Comparison of ENCODE assay signal across 8 mouse cellular contexts in the genomic region with DNA sequence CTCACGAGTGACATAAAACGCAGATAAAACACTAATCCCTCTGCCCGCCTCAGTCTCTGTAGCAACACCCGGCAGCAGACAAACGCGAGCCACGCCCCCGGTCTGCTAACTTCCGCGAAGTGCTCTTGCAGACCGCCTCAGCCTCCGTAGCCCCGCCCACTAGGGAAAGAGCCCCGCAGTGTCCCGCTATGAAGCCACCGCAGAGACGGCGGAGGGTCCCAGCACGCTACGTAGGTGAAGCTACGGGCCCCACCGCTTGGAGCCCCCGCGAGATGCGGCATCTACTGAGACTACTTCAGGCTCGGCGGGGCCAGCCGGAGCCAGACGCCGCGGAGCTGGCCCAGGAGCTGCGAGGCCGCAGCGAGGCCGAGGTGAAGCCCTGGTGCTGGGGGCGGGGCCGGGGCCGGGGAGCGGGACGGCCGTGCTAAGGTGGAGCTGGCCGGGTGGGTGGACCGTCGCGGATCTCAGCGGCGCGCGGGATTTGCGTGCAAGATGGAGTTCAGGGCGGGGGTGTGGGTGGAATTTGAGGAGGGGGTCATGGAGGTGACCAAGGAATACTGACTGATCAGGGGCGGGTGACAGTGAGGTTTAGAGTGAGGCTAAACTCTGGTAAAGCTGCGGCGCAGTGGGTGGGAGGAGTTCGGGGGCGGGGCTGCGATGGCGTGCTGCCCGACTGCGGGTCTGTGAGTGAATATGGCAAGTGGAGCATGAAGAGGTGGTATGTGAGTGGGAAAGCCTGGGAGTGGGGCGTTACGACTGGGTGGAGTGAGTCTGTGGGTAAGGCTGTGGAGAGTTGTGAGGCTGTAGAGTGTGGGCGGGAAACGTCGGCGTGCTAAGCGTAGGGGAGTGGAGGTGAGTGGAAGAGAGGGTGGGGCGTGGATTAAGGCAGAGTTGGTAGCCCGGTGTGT. TPM values are rescaled to one million over a fixed set of nuclear protein-coding genes. Genes with fewer than 3 reads are reported as not detected.
DNase-seq lines count a peak whose midpoint lies in the region; ATAC-seq and TF ChIP-seq lines count a peak whose summit lies in the region.

Gene Snapc2 (plus strand): TSS at position 147 of the 908 bp plus-strand sequence.

- TF ChIP-seq EP300 in liver, embryonic 14.5 days (IDR thresholded peaks at IDR 0.05; ENCODE audit: low read depth), result no peak
- no peak for TF ChIP-seq EP300 in stomach, postnatal 0 days (optimal IDR thresholded peaks at IDR 0.05)

- H3K9me3 ChIP-seq in heart, embryonic 14.5 days (ENCODE audit: control insufficient read depth, low read length), result no peaks in the 10 kb centered on the region
- no peaks in the 10 kb centered on the region for H3K9me3 ChIP-seq in liver, embryonic 14.5 days (ENCODE audit: control insufficient read depth, low read length)
- H3K9me3 ChIP-seq in neural tube, embryonic 11.5 days (ENCODE audit: control insufficient read depth, low read length), result no peaks in the 10 kb centered on the region
- no peaks in the 10 kb centered on the region for H3K9me3 ChIP-seq in stomach, postnatal 0 days (ENCODE audit: control insufficient read depth, low read length)

- peak within 1 kb of the TSS; percentile 90 for H3K9ac ChIP-seq in heart, embryonic 14.5 days (ENCODE audit: low read length)
- peak within 1 kb of the TSS; percentile 60 for H3K9ac ChIP-seq in liver, embryonic 14.5 days (replicated peaks)
- H3K9ac ChIP-seq in neural tube, embryonic 11.5 days (ENCODE audit: low read length), result peak within 1 kb of the TSS; percentile 84
- peak within 1 kb of the TSS; percentile 89 for H3K9ac ChIP-seq in stomach, postnatal 0 days (ENCODE audit: low read length)

- H3K27ac ChIP-seq in brown adipose tissue, adult 24 weeks (replicated peaks; ENCODE audit: low read depth, low read length), result 0 out of 2 replicates have a peak within 1 kb of the TSS, but pooled peaks have one; percentile 72
- peak within 1 kb of the TSS; percentile 71 to 88 for H3K27ac ChIP-seq in heart, embryonic 14.5 days (replicated peaks in 1 of 2; ENCODE audit: control insufficient read depth in 1 of 2, insufficient read depth in 1 of 2, low read depth in 2 of 2, low read length in 2 of 2)
- peak within 1 kb of the TSS; percentile 2; the same call in 1 of the 2 replicates for H3K27ac ChIP-seq in liver, embryonic 14.5 days
- H3K27ac ChIP-seq in neural tube, embryonic 11.5 days (ENCODE audit: low read depth, low read length), result peak within 1 kb of the TSS; percentile 68
- peak within 1 kb of the TSS; percentile 88 for H3K27ac ChIP-seq in stomach, postnatal 0 days (replicated peaks)

- peak; percentile 84 for ATAC-seq in heart, embryonic 14.5 days (ENCODE audit: insufficient number of reproducible peaks, insufficient read depth, low FRiP score, low read depth)
- peak; percentile 94 for ATAC-seq in liver, embryonic 14.5 days (ENCODE audit: insufficient read depth)
- peak; percentile 86 for ATAC-seq in neural tube, embryonic 11.5 days (ENCODE audit: insufficient read depth, low FRiP score, low TSS enrichment)
- peak; percentile 91 for ATAC-seq in stomach, postnatal 0 days (ENCODE audit: low FRiP score, low TSS enrichment)

- H3K27me3 ChIP-seq in heart, embryonic 14.5 days (ENCODE audit: control insufficient read depth, insufficient read depth, low read length), result no peaks in the 10 kb centered on the region
- no peaks in the 10 kb centered on the region for H3K27me3 ChIP-seq in liver, embryonic 14.5 days (ENCODE audit: control insufficient read depth, insufficient read depth, low read length)
- H3K27me3 ChIP-seq in neural tube, embryonic 11.5 days (ENCODE audit: control insufficient read depth, insufficient read depth, low read length), result 0 out of 2 replicates have a peak, but pooled peaks cover 2% of the 10 kb centered on the region
- no peaks in the 10 kb centered on the region for H3K27me3 ChIP-seq in stomach, postnatal 0 days (ENCODE audit: control insufficient read depth, insufficient read depth, low read length)

- peak within 1 kb of the TSS; percentile 79 for H3K4me2 ChIP-seq in heart, embryonic 14.5 days (ENCODE audit: low read length)
- H3K4me2 ChIP-seq in liver, embryonic 14.5 days (ENCODE audit: low read depth), result peak within 1 kb of the TSS; percentile 65
- peak within 1 kb of the TSS; percentile 72 for H3K4me2 ChIP-seq in neural tube, embryonic 11.5 days (ENCODE audit: low read depth)
- peak within 1 kb of the TSS; percentile 79 for H3K4me2 ChIP-seq in stomach, postnatal 0 days (replicated peaks; ENCODE audit: low read depth)

- peaks cover 33% of the 10 kb centered on the region for H3K36me3 ChIP-seq in heart, embryonic 14.5 days (ENCODE audit: control insufficient read depth, insufficient read depth, low read length)
- H3K36me3 ChIP-seq in liver, embryonic 14.5 days (replicated peaks; ENCODE audit: control insufficient read depth, insufficient read depth, low read depth), result peaks cover 8% of the 10 kb centered on the region
- H3K36me3 ChIP-seq in neural tube, embryonic 11.5 days (ENCODE audit: control insufficient read depth, insufficient read depth, low read length), result peaks cover 2% of the 10 kb centered on the region; the same call in 1 of the 2 replicates
- H3K36me3 ChIP-seq in stomach, postnatal 0 days (ENCODE audit: control insufficient read depth, insufficient read depth, low read length), result peaks cover 6% of the 10 kb centered on the region; the same call in 1 of the 2 replicates

- H3K4me3 ChIP-seq in brown adipose tissue, adult 24 weeks (ENCODE audit: insufficient read depth, low read depth, low read length), result peak within 1 kb of the TSS; percentile 96
- H3K4me3 ChIP-seq in heart, embryonic 14.5 days (ENCODE audit: control insufficient read depth in 1 of 2, insufficient read depth in 1 of 2, low read depth in 1 of 2, low read length in 2 of 2), result peak within 1 kb of the TSS; percentile 89 to 93
- peak within 1 kb of the TSS; percentile 63 to 85 for H3K4me3 ChIP-seq in liver, embryonic 14.5 days (ENCODE audit: insufficient read depth in 1 of 2, low read depth in 2 of 2, low read length in 2 of 2)
- peak within 1 kb of the TSS; percentile 87 for H3K4me3 ChIP-seq in neural tube, embryonic 11.5 days (ENCODE audit: low read depth, low read length)
- H3K4me3 ChIP-seq in stomach, postnatal 0 days (ENCODE audit: low read depth, low read length), result peak within 1 kb of the TSS; percentile 82

- peaks cover 2% of the 10 kb centered on the region; the same call in 1 of the 2 replicates for H3K4me1 ChIP-seq in brown adipose tissue, adult 24 weeks (ENCODE audit: control insufficient read depth, insufficient read depth, insufficient read length, low read length)
- peaks cover 20 to 33% of the 10 kb centered on the region in 2 experiments for H3K4me1 ChIP-seq in heart, embryonic 14.5 days (ENCODE audit: control insufficient read depth in 2 of 2, insufficient read depth in 2 of 2, low read length in 2 of 2)
- peaks cover 5% of the 10 kb centered on the region in 2 experiments for H3K4me1 ChIP-seq in liver, embryonic 14.5 days (replicated peaks; ENCODE audit: control insufficient read depth in 2 of 2, insufficient read depth in 2 of 2, low read length in 1 of 2)
- H3K4me1 ChIP-seq in neural tube, embryonic 11.5 days (ENCODE audit: control insufficient read depth, insufficient read depth, low read length), result peaks cover 15% of the 10 kb centered on the region
- peaks cover 3% of the 10 kb centered on the region; the same call in 1 of the 2 replicates for H3K4me1 ChIP-seq in stomach, postnatal 0 days (replicated peaks; ENCODE audit: control insufficient read depth, insufficient read depth)

- DNase-seq in CD4-positive, CD25-positive, alpha-beta regulatory T cell, adult 2 months (ENCODE audit: low read depth, low spot score), result peak; percentile 98
- peak; percentile 54 for DNase-seq in fat pad, adult 2 months (ENCODE audit: extremely low read depth, low read depth, low spot score)
- DNase-seq in kidney, postnatal 25 days, result peak; percentile 98 to 99
- peak; percentile 87 to 94 (median 94) for DNase-seq in liver, embryonic 14.5 days (ENCODE audit: low read depth in 3 of 3, low spot score in 3 of 3)
- DNase-seq in neural tube, embryonic 11.5 days (ENCODE audit: low spot score), result peak; percentile 96
- DNase-seq in stomach, postnatal 0 days (ENCODE audit: low spot score), result peak; percentile 97

- WGBS in heart, embryonic 14.5 days, result 1% methylated on average over 69 of the region's 69 CpGs
- under 1% methylated on average over 69 of the region's 69 CpGs for WGBS in liver, embryonic 14.5 days (ENCODE audit: insufficient replicate concordance)
- whole genome bisulfite sequencing in neural tube, embryonic 11.5 days, result under 1% methylated on average over 69 of the region's 69 CpGs
- 1% methylated on average over 69 of the region's 69 CpGs for WGBS in stomach, postnatal 0 days

- no peak for TF ChIP-seq CTCF in liver, embryonic 14.5 days (IDR thresholded peaks at IDR 0.05; ENCODE audit: low read depth)
- no peak for TF ChIP-seq CTCF in stomach, postnatal 0 days (IDR thresholded peaks at IDR 0.05; ENCODE audit: low read depth)

RNA-seq across cellular contexts. Expression of gene Snapc2, which starts in this region (rescaled TPM):
- polyA plus RNA-seq in brown adipose tissue, adult 24 weeks (2012; ENCODE audit: insufficient read depth, insufficient read length, missing spikeins), result 11.6 and 13.5 TPM in 2 replicates
- 39.8 and 46.2 TPM in 2 replicates for polyA plus RNA-seq in heart, embryonic 14.5 days (2014; fragmentation: Nextera tagmentation; extraction: Ambion mirVana)
- polyA plus RNA-seq in liver, embryonic 14.5 days (2012; rRNA removed), result 11.5 and 13.0 TPM in 2 replicates
- 14.1 and 15.5 TPM in 2 replicates for polyA plus RNA-seq in liver, embryonic 14.5 days (2014; fragmentation: Nextera tagmentation; extraction: Ambion mirVana)
- polyA plus RNA-seq in neural tube, embryonic 11.5 days (2014; fragmentation: Nextera tagmentation; extraction: Ambion mirVana), result 61.4 and 68.6 TPM in 2 replicates
- 33.8 and 35.6 TPM in 2 replicates for polyA plus RNA-seq in stomach, postnatal 0 days (2015; fragmentation: Nextera tagmentation; extraction: Ambion mirVana)

Comparison
In these comparisons a context has a peak if more than half of its experiments do, and no peak if none do; other contexts are left out.
1. Peak in every context shown above with its lines: DNase-seq, ATAC-seq, H3K4me3 ChIP-seq and H3K27ac ChIP-seq.
2. H3K27ac ChIP-seq: peak in every context shown above with its lines; median percentile 88 in stomach, postnatal 0 days; 80 in heart, embryonic 14.5 days; 72 in brown adipose tissue, adult 24 weeks; 68 in neural tube, embryonic 11.5 days; 2 in liver, embryonic 14.5 days.